In the genomic region with DNA sequence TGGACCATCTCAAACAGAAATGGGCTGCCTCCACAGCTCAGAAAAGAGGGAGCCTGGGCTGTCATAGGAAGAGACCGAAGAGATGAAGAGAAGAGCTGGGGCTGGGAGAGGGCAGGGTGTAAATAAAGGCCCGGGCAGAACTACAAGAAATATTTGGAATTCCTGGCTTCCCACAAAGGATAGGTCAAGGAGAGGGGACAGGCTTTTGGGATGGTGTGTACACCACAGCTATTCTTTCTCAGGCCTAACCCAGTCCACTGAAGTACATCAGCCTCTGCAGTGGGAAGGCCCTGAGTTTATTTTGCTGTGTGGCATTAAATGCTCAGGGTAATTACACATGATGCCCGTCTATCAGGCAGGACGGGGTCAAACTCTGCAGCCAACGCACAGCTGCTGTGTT, we compare ENCODE assay signal across 11 mouse cellular contexts.
DNase-seq lines count a peak whose midpoint lies in the region; ATAC-seq and TF ChIP-seq lines count a peak whose summit lies in the region.
"Had no signal": no experiment of that assay in that cellular context is flagged by ENCODE, and none has a peak within 500 bp of the region (broad histone marks: within the 10 kb centered on the region; RNA-seq: fewer than 3 reads in every experiment).

No protein-coding gene starts in this region.

- H3K4me1 ChIP-seq in lung, postnatal 0 days (ENCODE audit: insufficient read depth, low read depth, low read length) = peaks cover 2% of the 10 kb centered on the region; the same call in 1 of the 2 replicates
- no peaks in the 10 kb centered on the region for H3K4me1 ChIP-seq in kidney, adult 2 months (ENCODE audit: control insufficient read depth, insufficient read depth, low read length)
- H3K4me1 ChIP-seq: liver, embryonic 15.5 days had no signal

- H3K9ac ChIP-seq in lung, postnatal 0 days (replicated peaks; ENCODE audit: low read depth) = no peak overlapping the region
- H3K9ac ChIP-seq: liver, embryonic 15.5 days had no signal

- no peaks in the 10 kb centered on the region for H3K36me3 ChIP-seq in lung, postnatal 0 days (ENCODE audit: insufficient read depth, low read length)
- H3K36me3 ChIP-seq in kidney, adult 2 months (ENCODE audit: control insufficient read depth, insufficient read depth, low read length) = no peaks in the 10 kb centered on the region
- H3K36me3 ChIP-seq: liver, embryonic 15.5 days had no signal

- H3K4me2 ChIP-seq in lung, postnatal 0 days (replicated peaks; ENCODE audit: low read depth, low read length) = no peak overlapping the region
- H3K4me2 ChIP-seq: liver, embryonic 15.5 days had no signal

- no peaks in the 10 kb centered on the region for H3K27me3 ChIP-seq in lung, postnatal 0 days (replicated peaks; ENCODE audit: insufficient read depth, low read length)
- no peaks in the 10 kb centered on the region for H3K27me3 ChIP-seq in kidney, adult 2 months (replicated peaks; ENCODE audit: control insufficient read depth, insufficient read depth, low read length)
- H3K27me3 ChIP-seq: liver, embryonic 15.5 days had no signal

- TF ChIP-seq CTCF in lung, postnatal 0 days (IDR thresholded peaks at IDR 0.05) = no peak
- no peak for TF ChIP-seq CTCF in kidney, adult 2 months (conservative IDR thresholded peaks at IDR 0.05; ENCODE audit: insufficient read depth, insufficient read length, low read depth, low read length)

- ATAC-seq in lung, postnatal 0 days = peak; percentile 52; the same call in 1 of the 2 replicates

- no peak overlapping the region for H3K27ac ChIP-seq in lung, postnatal 0 days (ENCODE audit: low read length)
- peak overlapping the region; percentile 61 for H3K27ac ChIP-seq in kidney, adult 2 months (ENCODE audit: insufficient read depth, low read depth, low read length)
- H3K27ac ChIP-seq: liver, embryonic 15.5 days had no signal

- WGBS in lung, postnatal 0 days = 22% methylated on average over 5 of the region's 5 CpGs
- 35% methylated on average over 5 of the region's 5 CpGs for WGBS in kidney, adult 2 months

- TF ChIP-seq EP300 in lung, postnatal 0 days (IDR thresholded peaks at IDR 0.05) = no peak

- peak; percentile 18 for DNase-seq in adrenal gland, adult 2 months
- DNase-seq in adrenal gland, postnatal 4 days (ENCODE audit: low spot score in 2 of 2) = no peak
- DNase-seq in lung, postnatal 0 days (ENCODE audit: low spot score) = peak; percentile 24
- DNase-seq in lung, adult 18-20 months = no peak
- peak; percentile 50 for DNase-seq in kidney, adult 2 months
- DNase-seq in skeletal muscle tissue, adult 2 months (ENCODE audit: low read depth, low spot score) = peak; percentile 4
- no peak for DNase-seq in adrenal gland, adult 8-10 months
- DNase-seq in thymus, postnatal 4 days = no peak
- DNase-seq: cerebellum, adult 11-12 months; thymus, postnatal 36 days had no signal

- H3K4me3 ChIP-seq in lung, postnatal 0 days (ENCODE audit: low read depth, low read length) = no peak overlapping the region
- no peak overlapping the region for H3K4me3 ChIP-seq in kidney, adult 2 months (ENCODE audit: insufficient read depth, low read depth, low read length)
- H3K4me3 ChIP-seq: liver, embryonic 15.5 days had no signal

- H3K9me3 ChIP-seq in lung, postnatal 0 days (ENCODE audit: low read length) = no peaks in the 10 kb centered on the region
- H3K9me3 ChIP-seq: liver, embryonic 15.5 days had no signal

- TF ChIP-seq POLR2A in kidney, adult 2 months (IDR thresholded peaks at IDR 0.05; ENCODE audit: low read depth, low read length) = no peak

Comparison
In these comparisons a context has a peak if more than half of its experiments do, and no peak if none do; other contexts are left out.
1. DNase-seq: peak in adrenal gland, adult 2 months (single experiment), lung, postnatal 0 days (single experiment), kidney, adult 2 months (single experiment) and skeletal muscle tissue, adult 2 months (single experiment); none in adrenal gland, postnatal 4 days (0 of 2), lung, adult 18-20 months (0 of 2), adrenal gland, adult 8-10 months (single experiment) and thymus, postnatal 4 days (single experiment).